Mouse (Mus musculus) hindbrain, embryonic 16.5 days (tissue): ENCODE measurements around the gene Ythdf1. TPM values are rescaled to one million over a fixed set of nuclear protein-coding genes. Genes with fewer than 3 reads are reported as not detected.
A peak's percentile ranks its signal among the peaks of the same experiment; 100 is the strongest.

Experiments used
- ATAC-seq: fragments of 200-750 bp; cut with Nextera tagmentation; 2 replicates; pipeline ENCODE4 v1.8.0; 2017; ENCODE audit warnings: moderate TSS enrichment, moderate library complexity
- H3K27ac ChIP-seq: fragments of 300-500 bp; sonication (generic); 2 replicates; pipeline ENCODE4 v1.5.1; 2014; ENCODE audit warnings: low read depth, mild to moderate bottlenecking, control low read depth, low read length, moderate library complexity
- H3K27me3 ChIP-seq: fragments of 300-500 bp; sonication (generic); replicated peaks from 2 replicates; pipeline ENCODE4 v1.6.1; 2014; ENCODE audit warnings: low read length; ENCODE audit not compliant: control insufficient read depth, insufficient read depth
- H3K36me3 ChIP-seq: fragments of 300-500 bp; sonication (generic); 2 replicates; pipeline ENCODE4 v1.6.1; 2014; ENCODE audit warnings: mild to moderate bottlenecking, low read length, moderate library complexity, mixed read lengths; ENCODE audit not compliant: control insufficient read depth, insufficient read depth
- H3K4me1 ChIP-seq: fragments of 300-500 bp; sonication (generic); 2 replicates; pipeline ENCODE4 v1.6.1; 2014; ENCODE audit warnings: low read depth, low read length; ENCODE audit not compliant: control insufficient read depth, insufficient read depth
- H3K4me2 ChIP-seq: fragments of 300-500 bp; sonication (generic); 2 replicates; pipeline ENCODE4 v1.6.1; 2014; ENCODE audit warnings: mild to moderate bottlenecking, low read length, control low read depth, moderate library complexity
- H3K4me3 ChIP-seq: fragments of 300-500 bp; sonication (generic); 2 replicates; pipeline ENCODE4 v1.5.1; 2014; ENCODE audit warnings: mild to moderate bottlenecking, low read length, control low read depth, moderate library complexity
- H3K9ac ChIP-seq: fragments of 300-500 bp; sonication (generic); 2 replicates; pipeline ENCODE4 v1.6.1; 2014; ENCODE audit warnings: low read depth, mild to moderate bottlenecking, control low read depth, low read length, moderate library complexity
- H3K9me3 ChIP-seq: fragments of 300-500 bp; sonication (generic); 2 replicates; pipeline ENCODE4 v1.6.1; 2014; ENCODE audit warnings: mild to moderate bottlenecking, low read length, moderate library complexity; ENCODE audit not compliant: control insufficient read depth
- WGBS: fragments of 180-500 bp; shearing (Covaris S2); extraction: QIAGEN DNeasy Blood & Tissue Kit; methylation state at CpG from one replicate; pipeline ENCODE4 v1.1.7; 2014; 5-methylcytosine and 5-hydroxymethylcytosine counted together
- polyA plus RNA-seq: library from polyadenylated mRNA; unstranded; fragments of >200 nt; fragmentation: Nextera tagmentation; extraction: Ambion mirVana; gene quantifications from 2 replicates; pipeline ENCODE4 v1.2.1, GENCODE M21; 2015

Ythdf1 gene
- polyA plus RNA-seq, 1 experiment from 2014 or later: 12.0 TPM

GRCm38 (mm10) chr2:180895837-180896525, 24.8 kb downstream of the Ythdf1 start:
- H3K27me3 ChIP-seq: 0 out of 2 replicates have a peak, but pooled peaks cover 4% of the 10 kb centered on the region
- peak overlapping the region; percentile 61 for H3K4me2 ChIP-seq
- H3K4me1 ChIP-seq: peaks cover 26% of the 10 kb centered on the region
- no peaks in the 10 kb centered on the region for H3K36me3 ChIP-seq
- ATAC-seq: no peak
- H3K9me3 ChIP-seq: no peaks in the 10 kb centered on the region
- H3K4me3 ChIP-seq: peak overlapping the region; percentile 77
- H3K27ac ChIP-seq: peak overlapping the region; percentile 70
- 59% methylated on average over 11 of the region's 11 CpGs for WGBS
- H3K9ac ChIP-seq: peak overlapping the region; percentile 96

- ATAC-seq: no peak
- WGBS: 38% methylated on average over 3 of the region's 3 CpGs
- H3K36me3 ChIP-seq: no peaks in the 10 kb centered on the region
- H3K4me3 ChIP-seq: peak overlapping the region; percentile 77
- H3K27me3 ChIP-seq: 0 out of 2 replicates have a peak, but pooled peaks cover 4% of the 10 kb centered on the region
- peaks cover 27% of the 10 kb centered on the region for H3K4me1 ChIP-seq
- H3K4me2 ChIP-seq: peak overlapping the region; percentile 61
- H3K9me3 ChIP-seq: no peaks in the 10 kb centered on the region
- peak overlapping the region; percentile 70 for H3K27ac ChIP-seq
- H3K9ac ChIP-seq: peak overlapping the region; percentile 96
Measured at GRCm38 (mm10) chr2:180895321-180895720, 25.4 kb downstream of the Ythdf1 start.

GRCm38 (mm10) chr2:180894734-180895133, 26.0 kb downstream of the Ythdf1 start:
- no peaks in the 10 kb centered on the region for H3K36me3 ChIP-seq
- peaks cover 29% of the 10 kb centered on the region for H3K4me1 ChIP-seq
- peak; percentile 60 for ATAC-seq
- H3K27me3 ChIP-seq: 0 out of 2 replicates have a peak, but pooled peaks cover 4% of the 10 kb centered on the region
- H3K4me2 ChIP-seq: peak overlapping the region; percentile 61
- WGBS: under 1% methylated on average over 13 of the region's 13 CpGs
- H3K27ac ChIP-seq: peak overlapping the region; percentile 98
- H3K4me3 ChIP-seq: peak overlapping the region; percentile 77
- H3K9me3 ChIP-seq: no peaks in the 10 kb centered on the region
- peak overlapping the region; percentile 96 for H3K9ac ChIP-seq

- H3K27me3 ChIP-seq: 0 out of 2 replicates have a peak, but pooled peaks cover 4% of the 10 kb centered on the region
- peak; percentile 9 for ATAC-seq
- peak overlapping the region; percentile 61 for H3K4me2 ChIP-seq
- peak overlapping the region; percentile 96 for H3K9ac ChIP-seq
- H3K9me3 ChIP-seq: no peaks in the 10 kb centered on the region
- peak overlapping the region; percentile 77 for H3K4me3 ChIP-seq
- peaks cover 35% of the 10 kb centered on the region for H3K4me1 ChIP-seq
- H3K27ac ChIP-seq: peak overlapping the region; percentile 98
- H3K36me3 ChIP-seq: no peaks in the 10 kb centered on the region
- WGBS: under 1% methylated on average over 55 of the region's 57 CpGs
Measured at GRCm38 (mm10) chr2:180894029-180894623, 26.6 kb downstream of the Ythdf1 start.

GRCm38 (mm10) chr2:180893537-180894028, 27.2 kb downstream of the Ythdf1 start:
- ATAC-seq: no peak
- H3K27me3 ChIP-seq: 0 out of 2 replicates have a peak, but pooled peaks cover 4% of the 10 kb centered on the region
- H3K36me3 ChIP-seq: no peaks in the 10 kb centered on the region
- WGBS: under 1% methylated on average over 42 of the region's 50 CpGs
- peak overlapping the region; percentile 77 for H3K4me3 ChIP-seq
- peak overlapping the region; percentile 96 for H3K9ac ChIP-seq
- no peaks in the 10 kb centered on the region for H3K9me3 ChIP-seq
- peak overlapping the region; percentile 61 for H3K4me2 ChIP-seq
- peaks cover 37% of the 10 kb centered on the region for H3K4me1 ChIP-seq
- peak overlapping the region; percentile 98 for H3K27ac ChIP-seq

GRCm38 (mm10) chr2:180892841-180893521, 27.8 kb downstream of the Ythdf1 start:
- no peaks in the 10 kb centered on the region for H3K36me3 ChIP-seq
- H3K9ac ChIP-seq: peak overlapping the region; percentile 96
- under 1% methylated on average over 89 of the region's 97 CpGs for WGBS
- H3K4me1 ChIP-seq: peaks cover 39% of the 10 kb centered on the region
- peak overlapping the region; percentile 61 for H3K4me2 ChIP-seq
- no peaks in the 10 kb centered on the region for H3K9me3 ChIP-seq
- H3K27me3 ChIP-seq: 0 out of 2 replicates have a peak, but pooled peaks cover 4% of the 10 kb centered on the region
- peak overlapping the region; percentile 77 for H3K4me3 ChIP-seq
- peak overlapping the region; percentile 98 for H3K27ac ChIP-seq
- ATAC-seq: peak; percentile 63

GRCm38 (mm10) chr2:180891835-180892323, 28.9 kb downstream of the Ythdf1 start:
- H3K4me1 ChIP-seq: peaks cover 32% of the 10 kb centered on the region
- peak overlapping the region; percentile 98 for H3K27ac ChIP-seq
- H3K9ac ChIP-seq: peak overlapping the region; percentile 96
- 0 out of 2 replicates have a peak, but pooled peaks cover 4% of the 10 kb centered on the region for H3K27me3 ChIP-seq
- H3K4me2 ChIP-seq: peak overlapping the region; percentile 61
- no peaks in the 10 kb centered on the region for H3K36me3 ChIP-seq
- H3K9me3 ChIP-seq: no peaks in the 10 kb centered on the region
- WGBS: 9% methylated on average over 9 of the region's 9 CpGs
- no peak for ATAC-seq
- H3K4me3 ChIP-seq: peak overlapping the region; percentile 77

- Histone ChIP-seq H3K4me1 (peaks cover 27% of the 10 kb centered on the region), H3K36me3 (no peaks in the 10 kb centered on the region), H3K4me2 (peak overlapping the region; percentile 61), H3K27ac (peak overlapping the region; percentile 98), H3K4me3 (peak overlapping the region; percentile 77), H3K9me3 (no peaks in the 10 kb centered on the region), H3K27me3 (0 out of 2 replicates have a peak, but pooled peaks cover 4% of the 10 kb centered on the region), H3K9ac (peak overlapping the region; percentile 96)
- under 1% methylated on average over 37 of the region's 37 CpGs for WGBS
- ATAC-seq: no peak
Measured at GRCm38 (mm10) chr2:180891075-180891834, 29.5 kb downstream of the Ythdf1 start.
